Mouse (Mus musculus): ENCODE results near the gene Nrbp1. TPM values are rescaled to one million over a fixed set of nuclear protein-coding genes. Genes with fewer than 3 reads are reported as not detected.

Nrbp1 gene
- total RNA-seq, 1 experiment from 2014 or later, result 322 TPM

GRCm38 (mm10) chr5:31298486-31298885 is 57.8 kb downstream of the Nrbp1 start:
- no peak for ATAC-seq (replicated peaks; ENCODE audit: insufficient number of reproducible peaks, low FRiP score, low TSS enrichment, poor library complexity, severe bottlenecking)

Other genes with a start within 250 kb of the Nrbp1 start
- 44.7 to 61.4 TPM (median 49.9 TPM) in 3 replicates for gene Atraid, start 192.6 kb upstream of the Nrbp1 start, total RNA-seq (2017)
- 0.38 to 3.7 TPM (median 3.0 TPM) in 3 replicates for gene Slc5a6, start 191.9 kb upstream of the Nrbp1 start, total RNA-seq (2017)
- gene Cad, start 186.1 kb upstream of the Nrbp1 start, total RNA-seq (2017), result 4.8 to 18.4 TPM (median 9.6 TPM) in 3 replicates
- gene Dnajc5g, start 134.6 kb upstream of the Nrbp1 start, total RNA-seq (2017), result not detected in 3 replicates
- not detected in 3 replicates for gene Slc30a3, start 132.6 kb upstream of the Nrbp1 start, total RNA-seq (2017)
- not detected in 3 replicates for gene Trim54, start 124.2 kb upstream of the Nrbp1 start, total RNA-seq (2017)
- gene Ucn, start 102.0 kb upstream of the Nrbp1 start, total RNA-seq (2017), result not detected in 3 replicates
- 22.5 to 37.8 TPM (median 35.8 TPM) in 3 replicates for gene Mpv17, start 86.6 kb upstream of the Nrbp1 start, total RNA-seq (2017)
- gene Gm29609, start 61.0 kb upstream of the Nrbp1 start, total RNA-seq (2017), result 1.4 to 2.5 TPM (median 2.2 TPM) in 3 replicates
- gene Gtf3c2, start 60.7 kb upstream of the Nrbp1 start, total RNA-seq (2017), result 42.4 to 80.2 TPM (median 50.2 TPM) in 3 replicates
- gene Snx17, start 47.6 kb upstream of the Nrbp1 start, total RNA-seq (2017), result 59.3 to 91.8 TPM (median 80.9 TPM) in 3 replicates
- 12.1 to 24.5 TPM (median 22.7 TPM) in 3 replicates for gene Eif2b4, start 47.4 kb upstream of the Nrbp1 start, total RNA-seq (2017)
- gene Zfp513, start 38.6 kb upstream of the Nrbp1 start, total RNA-seq (2017), result 13.8 to 18.5 TPM (median 16.0 TPM) in 3 replicates
- gene Ppm1g, start 20.2 kb upstream of the Nrbp1 start, total RNA-seq (2017), result 124 to 184 TPM (median 154 TPM) in 3 replicates
- not detected in 3 replicates for gene Gm9970, start 368 bp downstream of the Nrbp1 start, total RNA-seq (2017)
- gene Krtcap3, start 10.8 kb downstream of the Nrbp1 start, total RNA-seq (2017), result 2.5 to 14.9 TPM (median 12.9 TPM) in 3 replicates
- gene Ift172, start 50.3 kb downstream of the Nrbp1 start, total RNA-seq (2017), result 18.6 to 39.4 TPM (median 21.2 TPM) in 3 replicates
- 2.0 to 10.6 TPM (median 2.2 TPM) in 3 replicates for gene Fndc4, start 55.2 kb downstream of the Nrbp1 start, total RNA-seq (2017)
- not detected in 3 replicates for gene Gckr, start 56.6 kb downstream of the Nrbp1 start, total RNA-seq (2017)
- gene Zfp512, start 211.6 kb downstream of the Nrbp1 start, total RNA-seq (2017), result 50.8 to 94.5 TPM (median 53.9 TPM) in 3 replicates
- gene 4930548H24Rik, start 244.9 kb downstream of the Nrbp1 start, total RNA-seq (2017), result 0.64 to 1.8 TPM (median 0.87 TPM) in 3 replicates